Mouse (Mus musculus): ENCODE results near the gene Hmbs. TPM values are rescaled to one million over a fixed set of nuclear protein-coding genes. Genes with fewer than 3 reads are reported as not detected.
"Not testable (repeated sequence)": the region's sequence is repeated elsewhere in the genome, so short reads cannot be mapped to it uniquely, and the experiment has no call there.

Hmbs gene
- 10 to 100 TPM; 21.9 to 29.1 TPM for total RNA-seq (2021)
- long read RNA-seq, experiment 1, transcript Hmbs-201 (14 exons, 1,605 nt), result major isoform, 46 of 49 reads
- long read RNA-seq, experiment 1, partial matches to known transcripts, result 0 of 49 reads
- long read RNA-seq, experiment 1, other reads (novel, unspliced or antisense), result 3 of 49 reads
- long read RNA-seq, experiment 2, transcript Hmbs-201 (14 exons, 1,605 nt), result major isoform, 44 of 47 reads
- long read RNA-seq, experiment 2, partial matches to known transcripts, result 0 of 47 reads
- long read RNA-seq, experiment 2, other reads (novel, unspliced or antisense), result 3 of 47 reads

- Histone ChIP-seq H3K27ac (peak within 1 kb of the TSS; percentile 100), H3K4me3 (peak within 1 kb of the TSS; percentile 97)
- DNase-seq, result peak; percentile 94
- no peak for TF ChIP-seq CTCF (IDR thresholded peaks at IDR 0.05)
- intact Hi-C loops (cut with DNase I), result no loop called here
Observed at GRCm38 (mm10) chr9:44343781-44344421, at the start of gene Hmbs. Gene Hmbs (minus strand): TSS chr9:44344228.

- intact Hi-C loops (cut with DNase I), result loop anchor here (5.0 kb wide), 1 partner anchor 144 kb away; no protein-coding TSS in a partner anchor
- TF ChIP-seq CTCF (IDR thresholded peaks at IDR 0.05), result peak; percentile 87
- Histone ChIP-seq H3K4me3 (no peak overlapping the region), H3K27ac (peak overlapping the region; percentile 68)
- peak; percentile 80 for DNase-seq
Observed at GRCm38 (mm10) chr9:44391466-44391865, 47.4 kb upstream of the Hmbs start.

- intact Hi-C loops (cut with DNase I), result no loop called here
- peak; percentile 48 for DNase-seq
- TF ChIP-seq CTCF (IDR thresholded peaks at IDR 0.05), result peak; percentile 77
- no peak overlapping the region for H3K4me3 ChIP-seq
- no peak overlapping the region for H3K27ac ChIP-seq
Observed at GRCm38 (mm10) chr9:44389273-44389672, 45.2 kb upstream of the Hmbs start.

- peak; percentile 13 for DNase-seq
- intact Hi-C loops (cut with DNase I), result no loop called here
- Histone ChIP-seq H3K4me3 (no peak overlapping the region), H3K27ac (no peak overlapping the region)
- TF ChIP-seq CTCF (IDR thresholded peaks at IDR 0.05), result no peak
Observed at GRCm38 (mm10) chr9:44387221-44387620, 43.2 kb upstream of the Hmbs start.

- Histone ChIP-seq H3K27ac (no peak overlapping the region), H3K4me3 (no peak overlapping the region)
- peak; percentile 6 for DNase-seq
- TF ChIP-seq CTCF (IDR thresholded peaks at IDR 0.05), result no peak
- intact Hi-C loops (cut with DNase I), result no loop called here
Observed at GRCm38 (mm10) chr9:44384596-44384995, 40.6 kb upstream of the Hmbs start.

GRCm38 (mm10) chr9:44379862-44380261 lies 35.8 kb upstream of the Hmbs start:
- peak overlapping the region; percentile 96 for H3K27ac ChIP-seq
- intact Hi-C loops (cut with DNase I), result no loop called here
- H3K4me3 ChIP-seq, result peak overlapping the region; percentile 79
- DNase-seq, result no peak
- no peak for TF ChIP-seq CTCF (IDR thresholded peaks at IDR 0.05)

GRCm38 (mm10) chr9:44379054-44379834 lies 35.2 kb upstream of the Hmbs start, which contains the start of gene Hyou1:
Gene Hyou1 (plus strand): TSS chr9:44379490.
- Histone ChIP-seq H3K27ac (peak within 1 kb of the TSS; percentile 96), H3K4me3 (peak within 1 kb of the TSS; percentile 79)
- peak; percentile 100 for DNase-seq
- intact Hi-C loops (cut with DNase I), result no loop called here
- TF ChIP-seq CTCF (IDR thresholded peaks at IDR 0.05), result peak; percentile 48

GRCm38 (mm10) chr9:44378153-44378730 lies 34.2 kb upstream of the Hmbs start:
- TF ChIP-seq CTCF (IDR thresholded peaks at IDR 0.05), result no peak
- Histone ChIP-seq H3K4me3 (peak overlapping the region; percentile 79), H3K27ac (peak overlapping the region; percentile 96)
- intact Hi-C loops (cut with DNase I), result no loop called here
- no peak for DNase-seq

GRCm38 (mm10) chr9:44377335-44377734 lies 33.3 kb upstream of the Hmbs start:
- intact Hi-C loops (cut with DNase I); DNase-seq; H3K27ac ChIP-seq; H3K4me3 ChIP-seq: not testable (repeated sequence)

GRCm38 (mm10) chr9:44376141-44376540 lies 32.1 kb upstream of the Hmbs start:
- intact Hi-C loops (cut with DNase I), result no loop called here
- DNase-seq, result no peak
- peak overlapping the region; percentile 41 for H3K27ac ChIP-seq
- no peak overlapping the region for H3K4me3 ChIP-seq
- TF ChIP-seq CTCF (IDR thresholded peaks at IDR 0.05), result no peak

- no peak overlapping the region for H3K27ac ChIP-seq
- no peak for TF ChIP-seq CTCF (IDR thresholded peaks at IDR 0.05)
- H3K4me3 ChIP-seq, result no peak overlapping the region
- no peak for DNase-seq
- intact Hi-C loops (cut with DNase I), result no loop called here
Observed at GRCm38 (mm10) chr9:44373386-44373785, 29.4 kb upstream of the Hmbs start.

GRCm38 (mm10) chr9:44364480-44364879 lies 20.5 kb upstream of the Hmbs start:
- TF ChIP-seq CTCF (IDR thresholded peaks at IDR 0.05), result peak; percentile 48
- no peak for DNase-seq
- H3K27ac ChIP-seq, result no peak overlapping the region
- intact Hi-C loops (cut with DNase I), result no loop called here
- H3K4me3 ChIP-seq, result no peak overlapping the region

GRCm38 (mm10) chr9:44361931-44362330 lies 17.9 kb upstream of the Hmbs start:
- not testable (repeated sequence) for DNase-seq
- H3K27ac ChIP-seq, result peak overlapping the region; percentile 87
- peak overlapping the region; percentile 74 for H3K4me3 ChIP-seq

More at GRCm38 (mm10) chr9:44361931-44362330, 17.9 kb upstream of the Hmbs start:
- intact Hi-C loops (cut with DNase I), result not testable (repeated sequence)
